Mouse (Mus musculus) liver, embryonic 11.5 days (tissue): ENCODE measurements around the gene Arpc1b. TPM values are rescaled to one million over a fixed set of nuclear protein-coding genes. Genes with fewer than 3 reads are reported as not detected.
"Not testable (repeated sequence)": the region's sequence is repeated elsewhere in the genome, so short reads cannot be mapped to it uniquely, and the experiment has no call there.

Experiments
- ATAC-seq: fragments of 200-750 bp; cut with Nextera tagmentation; replicated peaks from 2 replicates; pipeline ENCODE4 v1.8.0; 2017; ENCODE audit warnings: moderate number of reproducible peaks, mild to moderate bottlenecking, moderate TSS enrichment, moderate library complexity; ENCODE audit not compliant: low FRiP score
- DNase-seq: peaks from one replicate; pipeline ENCODE4 v3.0.0-alpha.2; 2017; ENCODE audit warnings: low spot score
- H3K27ac ChIP-seq: fragments of 300-500 bp; sonication (generic); 2 replicates; pipeline ENCODE4 v1.5.1; 2014; ENCODE audit warnings: mild to moderate bottlenecking, low read depth, low read length, control low read depth
- H3K27me3 ChIP-seq: fragments of 300-500 bp; sonication (generic); replicated peaks from 2 replicates; pipeline ENCODE4 v1.6.1; 2014; ENCODE audit warnings: low read length, mixed read lengths; ENCODE audit not compliant: control insufficient read depth, insufficient read depth
- H3K36me3 ChIP-seq: fragments of 300-500 bp; sonication (generic); 2 replicates; pipeline ENCODE4 v1.6.1; 2014; ENCODE audit warnings: mild to moderate bottlenecking, low read length, moderate library complexity, mixed read lengths; ENCODE audit not compliant: control insufficient read depth, insufficient read depth
- H3K4me1 ChIP-seq: fragments of 300-500 bp; sonication (generic); replicated peaks from 2 replicates; pipeline ENCODE4 v1.6.1; 2014; ENCODE audit warnings: low read length, mixed read lengths; ENCODE audit not compliant: control insufficient read depth, insufficient read depth
- H3K4me2 ChIP-seq: fragments of 300-500 bp; sonication (generic); 2 replicates; pipeline ENCODE4 v1.6.1; 2014; ENCODE audit warnings: mild to moderate bottlenecking, control low read depth, moderate library complexity
- H3K4me3 ChIP-seq: fragments of 300-500 bp; sonication (generic); 2 replicates; pipeline ENCODE4 v1.5.1; 2014; ENCODE audit warnings: low read depth, low read length, control low read depth
- H3K9ac ChIP-seq: fragments of 300-500 bp; sonication (generic); 2 replicates; pipeline ENCODE4 v1.6.1; 2014; ENCODE audit warnings: low read depth, low read length, control low read depth
- H3K9me3 ChIP-seq: fragments of 300-500 bp; sonication (generic); 2 replicates; pipeline ENCODE4 v1.6.1; 2016; ENCODE audit warnings: low read length, inconsistent platforms, mixed read lengths; ENCODE audit not compliant: control insufficient read depth
- WGBS: fragments of 180-500 bp; shearing (Covaris S2); extraction: QIAGEN DNeasy Blood & Tissue Kit; methylation state at CpG from one replicate; pipeline ENCODE4 v1.1.7; 2014; 5-methylcytosine and 5-hydroxymethylcytosine counted together
- polyA plus RNA-seq: library from polyadenylated mRNA; unstranded; fragments of >200 nt; fragmentation: Nextera tagmentation; extraction: Ambion mirVana; gene quantifications from 2 replicates; pipeline ENCODE4 v1.2.1, GENCODE M21; 2014

The Arpc1b gene
- 190 and 209 TPM in 2 replicates for polyA plus RNA-seq

DNA sequence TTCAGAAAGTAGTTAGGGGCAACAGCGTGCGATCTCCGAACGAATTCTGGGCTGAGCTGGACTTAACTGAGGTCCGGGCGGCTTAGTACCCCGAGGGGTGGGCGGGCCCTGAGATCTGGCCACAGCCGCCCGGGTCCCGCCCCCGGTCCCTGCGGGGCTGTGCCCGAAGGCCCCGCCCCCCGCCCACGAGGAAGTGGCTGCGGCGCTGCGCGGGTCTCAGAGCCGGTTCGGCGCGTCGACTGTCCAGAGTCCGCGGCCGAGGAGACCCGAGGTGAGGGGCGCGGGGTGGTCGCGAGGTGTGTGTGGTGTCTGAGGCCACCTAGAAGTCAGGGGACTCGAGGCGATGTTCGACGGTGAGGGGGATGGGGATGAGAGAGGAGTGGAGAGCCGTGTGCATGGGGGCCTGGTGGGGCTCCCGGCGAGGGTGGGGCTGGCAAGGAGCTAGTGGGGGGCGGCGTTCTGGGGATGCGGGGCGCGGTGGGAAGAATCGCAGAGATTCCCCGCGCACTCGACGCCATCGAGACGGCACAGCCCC is at the start of gene Arpc1b:
Arpc1b (plus strand) TSS at position 145 of the 535 bp plus-strand sequence.
- Histone ChIP-seq H3K27me3 (no peaks in the 10 kb centered on the region), H3K4me2 (peak within 1 kb of the TSS; percentile 95), H3K4me1 (peaks cover 14% of the 10 kb centered on the region), H3K4me3 (peak within 1 kb of the TSS; percentile 81), H3K36me3 (peaks cover 12% of the 10 kb centered on the region), H3K9ac (peak within 1 kb of the TSS; percentile 78), H3K9me3 (no peaks in the 10 kb centered on the region), H3K27ac (peak within 1 kb of the TSS; percentile 45; the same call in 1 of the 2 replicates)
- WGBS = under 1% methylated on average over 52 of the region's 53 CpGs
- peak; percentile 74 for DNase-seq
- ATAC-seq = peak; percentile 77

DNA sequence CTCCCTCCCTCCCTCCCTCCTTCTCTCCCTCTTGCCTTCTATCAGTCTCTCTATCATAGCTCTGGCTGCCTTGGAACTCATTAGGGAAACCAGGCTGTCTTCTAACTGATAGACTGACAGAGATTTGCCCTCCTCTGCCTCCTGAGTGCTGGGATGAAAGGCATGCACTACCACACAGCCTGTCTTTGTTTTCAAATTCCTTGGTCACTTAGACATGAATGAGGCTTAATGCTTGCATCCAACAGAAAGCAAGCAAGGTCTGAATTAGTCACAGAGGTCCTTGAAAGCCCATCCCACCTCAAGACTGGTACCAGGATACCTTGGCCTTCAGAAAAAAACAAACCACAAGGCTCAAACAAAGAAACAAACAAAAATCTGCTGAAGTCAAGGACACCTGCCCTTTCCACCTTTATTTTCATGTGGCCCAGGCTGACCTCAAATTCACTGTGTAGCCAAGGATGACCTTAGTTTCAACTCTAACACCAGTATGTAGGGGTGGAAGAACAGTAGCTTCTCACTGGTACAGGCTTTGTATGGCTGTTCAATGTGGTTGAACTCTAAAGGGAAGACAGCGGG is 49.2 kb upstream of the Arpc1b start:
- no peak overlapping the region for H3K4me2 ChIP-seq
- no peaks in the 10 kb centered on the region for H3K9me3 ChIP-seq
- no peak overlapping the region for H3K9ac ChIP-seq
- H3K4me3 ChIP-seq = no peak overlapping the region
- H3K36me3 ChIP-seq = no peaks in the 10 kb centered on the region
- DNase-seq = no peak
- WGBS = 84% methylated on average over 1 of the region's 1 CpGs
- H3K27me3 ChIP-seq = no peaks in the 10 kb centered on the region
- ATAC-seq = no peak
- no peak overlapping the region for H3K27ac ChIP-seq
- H3K4me1 ChIP-seq = no peaks in the 10 kb centered on the region

DNA sequence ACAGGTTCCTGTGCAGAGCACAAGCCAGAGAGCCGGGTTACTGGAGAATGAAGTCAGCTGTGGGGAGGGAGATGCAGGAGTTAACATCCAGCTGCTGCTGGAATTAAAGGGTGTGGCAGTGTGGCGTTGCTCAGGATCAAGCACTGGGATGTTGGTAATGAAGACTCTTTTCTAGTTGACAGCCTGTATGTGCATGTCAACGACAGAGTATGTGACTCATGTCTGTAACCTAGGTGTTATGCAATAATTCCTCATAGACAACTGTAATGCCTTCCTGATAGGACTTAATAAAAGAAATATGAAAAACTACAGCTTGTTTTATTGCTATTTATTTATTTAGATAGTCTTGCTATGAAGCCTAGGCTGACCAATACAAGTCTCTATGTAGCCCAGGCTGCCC is 45.2 kb upstream of the Arpc1b start:
- no peak overlapping the region for H3K4me2 ChIP-seq
- no peak for ATAC-seq
- 63% methylated on average over 3 of the region's 3 CpGs for WGBS

DNA sequence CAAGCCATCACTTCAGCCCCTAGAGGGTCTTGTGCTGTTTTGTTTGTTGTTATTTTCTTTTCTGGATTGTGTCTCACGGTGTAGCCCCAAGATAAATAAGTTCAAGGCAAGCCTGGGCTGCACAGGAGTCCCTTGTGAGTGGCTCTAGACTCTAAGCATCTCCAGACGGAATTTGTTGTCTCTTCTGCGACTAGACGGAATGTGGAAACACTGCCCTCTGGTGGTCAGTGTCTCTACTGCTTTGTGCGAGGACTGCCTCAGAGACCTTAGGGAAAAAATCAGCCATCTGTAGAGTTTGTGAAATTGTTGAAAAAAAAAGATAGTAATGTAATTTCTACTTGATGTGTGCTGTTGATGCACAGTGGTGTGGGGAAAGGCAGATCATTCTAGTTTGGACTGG is 44.3 kb upstream of the Arpc1b start:
- ATAC-seq (0 out of 2 replicates have a peak, but pooled peaks have one; percentile 45), DNase-seq (peak; percentile 49)
- no peaks in the 10 kb centered on the region for H3K4me1 ChIP-seq
- no peak overlapping the region for H3K4me3 ChIP-seq
- 0 out of 2 replicates have a peak, but pooled peaks cover 3% of the 10 kb centered on the region for H3K27me3 ChIP-seq
- no peaks in the 10 kb centered on the region for H3K36me3 ChIP-seq
- no peaks in the 10 kb centered on the region for H3K9me3 ChIP-seq
- WGBS = 0% methylated on average over 5 of the region's 5 CpGs
- no peak overlapping the region for H3K27ac ChIP-seq
- H3K4me2 ChIP-seq = no peak overlapping the region
- H3K9ac ChIP-seq = no peak overlapping the region

More for the DNA sequence above, 45.2 kb upstream of the Arpc1b start:
- Histone ChIP-seq H3K9ac (no peak overlapping the region), H3K36me3 (no peaks in the 10 kb centered on the region), H3K27me3 (0 out of 2 replicates have a peak, but pooled peaks cover 3% of the 10 kb centered on the region), H3K9me3 (no peaks in the 10 kb centered on the region), H3K4me1 (no peaks in the 10 kb centered on the region), H3K4me3 (no peak overlapping the region), H3K27ac (no peak overlapping the region)
- DNase-seq = no peak

DNA sequence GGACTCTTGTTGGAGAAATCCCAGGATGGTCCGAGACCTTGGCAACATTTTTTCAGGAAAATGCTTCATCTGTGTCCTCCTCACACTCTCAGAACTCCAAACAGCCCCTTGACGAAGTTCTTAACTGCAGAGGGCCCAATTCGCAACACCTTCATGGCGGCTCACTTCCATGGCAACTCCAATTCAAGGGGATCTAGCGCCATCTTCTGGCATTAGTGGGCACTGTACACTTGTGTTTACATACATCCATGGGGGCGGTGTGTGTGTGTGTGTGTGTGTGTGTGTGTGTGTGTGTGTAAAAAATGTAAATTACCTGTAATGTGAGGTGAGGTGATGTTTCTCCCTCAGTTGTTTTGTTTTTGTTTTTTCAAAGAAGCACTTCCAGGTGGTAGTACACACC is 42.7 kb upstream of the Arpc1b start:
- DNase-seq = no peak
- no peak overlapping the region for H3K9ac ChIP-seq
- 46% methylated on average over 6 of the region's 6 CpGs for WGBS
- no peaks in the 10 kb centered on the region for H3K9me3 ChIP-seq
- H3K4me2 ChIP-seq = no peak overlapping the region
- no peaks in the 10 kb centered on the region for H3K36me3 ChIP-seq
- H3K4me1 ChIP-seq = no peaks in the 10 kb centered on the region
- no peak overlapping the region for H3K4me3 ChIP-seq
- no peak overlapping the region for H3K27ac ChIP-seq
- ATAC-seq = no peak
- H3K27me3 ChIP-seq = 0 out of 2 replicates have a peak, but pooled peaks cover 3% of the 10 kb centered on the region

DNA sequence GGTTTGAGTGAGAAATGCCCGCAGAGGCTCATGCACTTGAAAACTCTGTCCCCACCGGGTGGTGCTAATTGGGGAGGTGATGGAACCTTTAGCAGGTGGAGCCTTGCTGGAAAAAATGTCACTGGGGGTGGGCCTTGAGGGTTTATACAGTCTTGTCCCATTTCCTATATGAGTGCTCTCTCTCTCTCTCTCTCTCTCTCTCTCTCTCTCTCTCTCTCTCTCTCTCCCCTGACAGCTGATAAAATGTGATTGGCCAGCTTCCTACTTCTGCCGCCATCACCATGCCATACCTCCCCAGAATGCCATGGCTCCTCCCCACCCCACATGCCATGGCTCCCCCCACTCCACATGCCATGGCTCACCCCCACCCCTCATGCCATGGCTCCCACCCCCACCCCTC is 38.9 kb upstream of the Arpc1b start:
- WGBS = 33% methylated on average over 3 of the region's 3 CpGs
- H3K4me1 ChIP-seq = no peaks in the 10 kb centered on the region
- H3K9me3 ChIP-seq = no peaks in the 10 kb centered on the region
- H3K27ac ChIP-seq = no peak overlapping the region
- H3K4me2 ChIP-seq = no peak overlapping the region
- H3K4me3 ChIP-seq = no peak overlapping the region
- H3K27me3 ChIP-seq = 0 out of 2 replicates have a peak, but pooled peaks cover 3% of the 10 kb centered on the region
- no peak for ATAC-seq
- no peaks in the 10 kb centered on the region for H3K36me3 ChIP-seq
- DNase-seq = no peak
- no peak overlapping the region for H3K9ac ChIP-seq

DNA sequence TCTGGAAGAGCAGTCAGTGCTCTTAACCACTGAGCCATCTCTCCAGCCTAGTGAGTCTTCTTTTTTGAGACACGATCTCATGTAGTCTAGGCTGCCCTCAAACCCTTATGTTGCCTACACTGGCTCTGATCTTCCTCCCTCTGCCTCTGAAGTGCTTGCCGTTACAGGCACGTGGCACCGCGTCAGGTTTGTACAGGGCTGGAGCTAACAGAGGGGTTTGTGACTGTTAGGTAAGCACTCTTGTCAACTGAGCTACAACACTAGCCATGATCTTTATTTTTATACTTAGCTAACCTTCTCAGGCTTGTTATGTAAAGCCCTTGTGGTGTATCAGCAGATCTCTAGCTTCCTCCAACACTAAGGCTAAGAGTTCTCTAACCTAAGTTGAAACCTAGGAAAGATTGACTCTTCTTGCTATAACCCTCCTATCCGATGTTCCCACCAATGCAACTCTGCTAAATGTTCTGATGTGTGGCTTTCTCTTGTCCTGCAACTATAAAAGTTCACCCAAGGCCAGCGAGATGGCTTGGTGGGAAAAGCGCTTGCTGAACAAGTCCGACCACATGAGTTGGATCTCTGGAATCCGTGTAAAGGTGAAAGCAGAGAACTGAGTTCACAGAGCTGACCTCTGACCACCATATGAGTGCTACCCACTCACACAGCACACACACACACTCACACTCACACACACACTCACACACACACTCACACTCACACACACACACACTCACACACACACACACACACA is 32.0 kb upstream of the Arpc1b start:
- 83% methylated on average over 10 of the region's 10 CpGs for WGBS
- Histone ChIP-seq H3K27me3 (no peaks in the 10 kb centered on the region; the same call in 1 of the 2 replicates), H3K9ac (no peak overlapping the region), H3K4me2 (no peak overlapping the region), H3K36me3 (no peaks in the 10 kb centered on the region), H3K4me1 (peaks cover 7% of the 10 kb centered on the region), H3K4me3 (no peak overlapping the region), H3K9me3 (no peaks in the 10 kb centered on the region), H3K27ac (no peak overlapping the region)
- no peak for DNase-seq
- no peak for ATAC-seq

DNA sequence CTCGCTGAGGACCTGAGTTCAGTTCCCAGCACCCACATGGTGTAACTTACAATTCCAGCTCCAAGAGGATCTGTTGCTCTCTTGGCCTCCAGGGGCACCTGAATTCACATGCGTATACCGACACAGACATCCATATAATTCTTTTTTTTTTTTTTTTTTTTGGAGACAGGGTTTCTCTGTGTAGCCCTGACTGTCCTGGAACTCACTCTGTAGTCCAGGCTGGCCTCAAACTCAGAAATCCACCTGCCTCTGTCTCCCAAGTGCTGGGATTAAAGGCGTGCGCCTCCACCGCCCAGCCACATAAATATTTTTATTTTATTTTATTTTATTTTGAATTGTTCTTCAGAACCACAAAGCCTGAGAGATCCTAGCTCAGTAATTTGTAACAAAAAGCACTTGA is 30.8 kb upstream of the Arpc1b start:
- Histone ChIP-seq H3K4me3 (peak overlapping the region; percentile 87), H3K27ac (peak overlapping the region; percentile 71), H3K9ac (peak overlapping the region; percentile 90), H3K4me2 (peak overlapping the region; percentile 76)
- not testable (repeated sequence) for DNase-seq, H3K27me3 ChIP-seq, H3K36me3 ChIP-seq, H3K9me3 ChIP-seq, H3K4me1 ChIP-seq
- peak; percentile 3; the same call in 1 of the 2 replicates for ATAC-seq
- 43% methylated on average over 6 of the region's 6 CpGs for WGBS
